Mouse (Mus musculus) lung, postnatal 0 days (tissue): ENCODE measurements around the gene Sh3rf1.

ENCODE experiments used
- CTCF ChIP-seq: IDR thresholded peaks from 2 replicates; pipeline ENCODE4 v1.5.1; 2016; ENCODE audit warnings: antibody characterized with exemption, mild to moderate bottlenecking
- EP300 ChIP-seq: IDR thresholded peaks from 2 replicates; pipeline ENCODE4 v1.6.1; 2016; ENCODE audit warnings: antibody characterized with exemption, mild to moderate bottlenecking, control low read depth

GRCm38 (mm10) chr8:61321216-61321615 lies 97.5 kb downstream of the Sh3rf1 start:
- no peak for TF ChIP-seq CTCF
- no peak for TF ChIP-seq EP300
